Mouse (Mus musculus) lung, postnatal 0 days (tissue): Measurements from ENCODE around the gene Pacsin1.

Experiments
- CTCF ChIP-seq: IDR thresholded peaks from 2 replicates; pipeline ENCODE4 v1.5.1; 2016; ENCODE audit warnings: antibody characterized with exemption, mild to moderate bottlenecking
- EP300 ChIP-seq: IDR thresholded peaks from 2 replicates; pipeline ENCODE4 v1.6.1; 2016; ENCODE audit warnings: antibody characterized with exemption, mild to moderate bottlenecking, control low read depth

DNA sequence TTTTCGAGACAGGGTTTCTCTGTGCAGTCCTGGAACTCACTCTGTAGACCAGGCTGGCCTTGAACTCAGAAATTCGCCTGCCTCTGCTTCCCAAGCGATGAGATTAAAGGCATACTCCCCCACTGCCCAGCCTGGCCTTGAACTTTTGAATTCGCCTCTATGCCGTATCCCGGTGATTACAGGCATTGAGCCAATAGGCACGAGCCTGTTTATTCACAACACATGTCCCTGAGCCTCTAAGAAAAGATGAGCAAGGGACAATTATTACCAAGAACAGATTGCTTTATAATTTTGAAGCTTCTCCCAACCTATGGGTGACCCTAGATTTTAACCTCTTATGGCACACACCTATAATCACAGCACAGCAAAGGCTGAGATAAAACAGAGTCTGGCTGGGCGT, 26.9 kb upstream of the Pacsin1 start:
- TF ChIP-seq CTCF, result no peak
- TF ChIP-seq EP300, result no peak
